ENCODE assay signal across 25 mouse cellular contexts in the genomic region with DNA sequence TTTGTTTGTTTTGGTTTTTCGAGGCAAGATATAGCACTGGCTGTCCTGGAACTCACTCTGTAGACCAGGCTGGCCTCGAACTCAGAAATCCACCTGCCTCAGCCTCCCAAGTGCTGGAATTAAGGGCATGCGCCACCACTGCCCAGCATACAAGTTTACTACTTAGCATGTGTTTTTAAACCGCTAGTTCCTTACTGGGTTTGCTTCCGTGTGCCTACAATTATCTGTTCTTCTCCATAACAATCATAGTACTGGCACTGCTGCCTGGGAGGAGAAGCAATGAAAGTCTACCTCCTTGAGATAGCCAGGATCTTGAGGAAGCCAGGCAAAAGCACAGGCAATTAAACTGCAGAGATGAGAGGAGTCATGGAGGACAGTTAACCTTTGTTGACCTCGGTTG. TPM values are rescaled to one million over a fixed set of nuclear protein-coding genes. Genes with fewer than 3 reads are reported as not detected.
A peak's percentile ranks its signal among the peaks of the same experiment; 100 is the strongest.
DNase-seq lines count a peak whose midpoint lies in the region; ATAC-seq and TF ChIP-seq lines count a peak whose summit lies in the region.
"Had no signal": no experiment of that assay in that cellular context is flagged by ENCODE, and none has a peak within 500 bp of the region (broad histone marks: within the 10 kb centered on the region; RNA-seq: fewer than 3 reads in every experiment).

No protein-coding gene starts in this region.

- ATAC-seq in midbrain, embryonic 11.5 days (ENCODE audit: low FRiP score) = no peak
- no peak for ATAC-seq in midbrain, embryonic 14.5 days (ENCODE audit: low FRiP score, low TSS enrichment)
- ATAC-seq: activated CD4-positive, CD25-positive, alpha-beta regulatory T cell, adult 4 months; CD4-positive, CD25-positive, alpha-beta regulatory T cell, adult 4 months; forebrain, embryonic 13.5 days; forebrain, embryonic 15.5 days; forebrain, postnatal 0 days had no signal

- H3K9ac ChIP-seq in midbrain, embryonic 11.5 days (ENCODE audit: low read length) = no peak overlapping the region
- no peak overlapping the region for H3K9ac ChIP-seq in midbrain, embryonic 14.5 days (replicated peaks; ENCODE audit: low read length)
- H3K9ac ChIP-seq: embryonic facial prominence, embryonic 12.5 days; forebrain, embryonic 13.5 days; forebrain, embryonic 15.5 days; forebrain, postnatal 0 days had no signal

- no peaks in the 10 kb centered on the region for H3K9me3 ChIP-seq in midbrain, embryonic 11.5 days (ENCODE audit: control insufficient read depth, low read length)
- H3K9me3 ChIP-seq in midbrain, embryonic 14.5 days (ENCODE audit: control insufficient read depth, low read length) = no peaks in the 10 kb centered on the region
- H3K9me3 ChIP-seq: embryonic facial prominence, embryonic 10.5 days; embryonic facial prominence, embryonic 12.5 days; forebrain, embryonic 13.5 days; forebrain, embryonic 15.5 days had no signal

- no peak overlapping the region for H3K4me2 ChIP-seq in midbrain, embryonic 11.5 days
- no peak overlapping the region for H3K4me2 ChIP-seq in midbrain, embryonic 14.5 days (ENCODE audit: low read length)
- H3K4me2 ChIP-seq: embryonic facial prominence, embryonic 12.5 days; forebrain, embryonic 13.5 days; forebrain, embryonic 15.5 days had no signal

- DNase-seq in heart, adult 11 months = peak; percentile 82
- DNase-seq in heart, postnatal 14 days = no peak
- DNase-seq in midbrain, embryonic 11.5 days (ENCODE audit: low spot score, missing footprints) = peak; percentile 19
- no peak for DNase-seq in midbrain, embryonic 14.5 days
- no peak for DNase-seq in adipocyte (ENCODE audit: low spot score)
- DNase-seq in cerebellum, adult 11-12 months = no peak
- DNase-seq: adrenal gland, adult 2 months; adrenal gland, postnatal 10 days; adrenal gland, postnatal 25 days; B cell, adult 2 months; cerebellum, adult 18-20 months; cerebellum, adult 8-10 months; cerebellum, adult 9-11 months; cerebellum, postnatal 14 days; cerebellum, postnatal 36 days; forebrain, postnatal 0 days had no signal

- H3K4me3 ChIP-seq in midbrain, embryonic 11.5 days (ENCODE audit: low read depth, low read length) = no peak overlapping the region
- H3K4me3 ChIP-seq in midbrain, embryonic 14.5 days (replicated peaks; ENCODE audit: low read depth, low read length) = no peak overlapping the region
- no peak overlapping the region for H3K4me3 ChIP-seq in bone marrow macrophage, adult 2 months (ENCODE audit: insufficient read depth, low read length)
- H3K4me3 ChIP-seq: embryonic facial prominence, embryonic 10.5 days; embryonic facial prominence, embryonic 12.5 days; forebrain, embryonic 13.5 days; forebrain, embryonic 15.5 days had no signal

- no peak for TF ChIP-seq CTCF in bone marrow macrophage, adult 2 months (IDR thresholded peaks at IDR 0.05; ENCODE audit: low read depth, low read length)

- no peak overlapping the region for H3K27ac ChIP-seq in midbrain, embryonic 11.5 days (ENCODE audit: low read depth, low read length)
- H3K27ac ChIP-seq in midbrain, embryonic 14.5 days (replicated peaks; ENCODE audit: low read depth, low read length) = no peak overlapping the region
- H3K27ac ChIP-seq in bone marrow macrophage, adult 2 months (ENCODE audit: insufficient read depth, low read depth, low read length) = peak overlapping the region; percentile 72
- H3K27ac ChIP-seq: embryonic facial prominence, embryonic 10.5 days; embryonic facial prominence, embryonic 12.5 days; forebrain, embryonic 13.5 days; forebrain, embryonic 15.5 days had no signal

- no peak for TF ChIP-seq POLR2A in bone marrow macrophage, adult 2 months (IDR thresholded peaks at IDR 0.05; ENCODE audit: borderline replicate concordance, low read depth, low read length)

- intact Hi-C loops in heart, postnatal 14 days (cut with DNase I) = no loop called here

- no peaks in the 10 kb centered on the region for H3K4me1 ChIP-seq in midbrain, embryonic 11.5 days (ENCODE audit: control insufficient read depth, insufficient read depth, low read length)
- no peaks in the 10 kb centered on the region for H3K4me1 ChIP-seq in midbrain, embryonic 14.5 days (ENCODE audit: control insufficient read depth, insufficient read depth, low read length)
- peaks cover 14% of the 10 kb centered on the region for H3K4me1 ChIP-seq in bone marrow macrophage, adult 2 months (ENCODE audit: control insufficient read depth, insufficient read depth, low read length)
- H3K4me1 ChIP-seq: embryonic facial prominence, embryonic 10.5 days; embryonic facial prominence, embryonic 12.5 days; forebrain, embryonic 13.5 days; forebrain, embryonic 15.5 days had no signal

- peaks cover 15% of the 10 kb centered on the region for H3K36me3 ChIP-seq in midbrain, embryonic 11.5 days (ENCODE audit: control insufficient read depth, insufficient read depth, low read length)
- peaks cover 85% of the 10 kb centered on the region for H3K36me3 ChIP-seq in midbrain, embryonic 14.5 days (ENCODE audit: control insufficient read depth, insufficient read depth, low read length)

- WGBS in midbrain, embryonic 11.5 days = 94% methylated on average over 6 of the region's 6 CpGs
- WGBS in midbrain, embryonic 14.5 days = 93% methylated on average over 6 of the region's 6 CpGs

- H3K27me3 ChIP-seq in midbrain, embryonic 11.5 days (ENCODE audit: control insufficient read depth, insufficient read depth, low read length) = no peaks in the 10 kb centered on the region
- no peaks in the 10 kb centered on the region for H3K27me3 ChIP-seq in midbrain, embryonic 14.5 days (ENCODE audit: control insufficient read depth, insufficient read depth, low read length)
- H3K27me3 ChIP-seq: CH12.LX; embryonic facial prominence, embryonic 12.5 days; forebrain, embryonic 13.5 days; forebrain, embryonic 15.5 days had no signal

RNA-seq across cellular contexts. Expression of gene Pcsk9, which starts 35.5 kb away (rescaled TPM):
- total RNA-seq in heart, postnatal 14 days (2021) = not detected
- polyA plus RNA-seq in midbrain, embryonic 11.5 days (2014; fragmentation: Nextera tagmentation; extraction: Ambion mirVana) = 1.1 and 1.4 TPM in 2 replicates
- polyA plus RNA-seq in midbrain, embryonic 14.5 days (2014; fragmentation: Nextera tagmentation; extraction: Ambion mirVana) = 4.1 and 4.4 TPM in 2 replicates
- not detected in 2 replicates for polyA plus RNA-seq in bone marrow macrophage, adult 2 months (2012; ENCODE audit: insufficient read depth, insufficient read length, missing spikeins)
- total RNA-seq: CH12.LX; common myeloid progenitor, adult 5-6 weeks had no signal
- polyA plus RNA-seq: activated CD4-positive, CD25-positive, alpha-beta regulatory T cell, adult 4 months; CD4-positive, CD25-positive, alpha-beta regulatory T cell, adult 4 months had no signal

Comparison
In these comparisons a context has a peak if more than half of its experiments do, and no peak if none do; other contexts are left out.
1. DNase-seq: peak in heart, adult 11 months (single experiment) and midbrain, embryonic 11.5 days (single experiment); none in heart, postnatal 14 days (0 of 2), midbrain, embryonic 14.5 days (single experiment), adipocyte (single experiment) and cerebellum, adult 11-12 months (single experiment).